Mouse (Mus musculus) left cerebral cortex, postnatal 4 days (tissue): ENCODE data around the gene 4922502D21Rik. TPM values are rescaled to one million over a fixed set of nuclear protein-coding genes. Genes with fewer than 3 reads are reported as not detected.

ENCODE experiments used
- DNase-seq: peaks from one replicate; pipeline ENCODE4 v3.0.0-alpha.2; 2022
- intact Hi-C: fragments of 180-260 bp; cut with DNase I; formaldehyde crosslinking; loops from one replicate; pipeline ENCODE4 v1.15.1; 2025
- total RNA-seq, 2 experiments: library from RNA; stranded (reverse); gene quantifications; 2 replicates each; pipeline ENCODE4 v1.2.3; 2021

4922502D21Rik gene
- total RNA-seq, 2 experiments from 2014 or later, result not detected

DNA sequence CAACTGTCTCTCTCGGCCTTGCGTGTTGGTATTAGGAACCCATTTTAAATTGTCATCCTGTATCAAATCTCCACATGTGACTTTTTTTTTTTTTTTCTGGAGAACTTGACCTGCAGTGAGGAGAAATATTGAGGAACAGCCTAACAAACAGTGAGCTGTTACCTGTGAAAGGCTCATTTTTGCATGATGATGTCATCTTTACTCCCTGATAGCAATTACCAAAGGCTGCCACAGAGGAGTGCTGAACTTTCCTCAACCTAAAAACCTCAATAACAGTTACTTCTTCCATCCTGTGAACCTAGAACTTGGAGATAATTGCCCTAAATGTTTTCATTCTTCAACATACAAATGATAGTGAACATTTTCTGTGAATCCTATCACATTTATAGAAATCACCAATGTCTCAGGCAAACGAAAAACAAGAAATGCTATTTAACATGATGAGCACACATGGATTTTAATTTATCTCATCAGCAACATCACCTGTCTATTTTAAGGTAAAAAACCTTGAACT, 16.9 kb downstream of the 4922502D21Rik start:
- intact Hi-C loops, result no loop called here
- no peak for DNase-seq

- intact Hi-C loops, result no loop called here
- no peak for DNase-seq
Measured at GRCm38 (mm10) chr6:129312499-129312898, 19.1 kb downstream of the 4922502D21Rik start.

DNA sequence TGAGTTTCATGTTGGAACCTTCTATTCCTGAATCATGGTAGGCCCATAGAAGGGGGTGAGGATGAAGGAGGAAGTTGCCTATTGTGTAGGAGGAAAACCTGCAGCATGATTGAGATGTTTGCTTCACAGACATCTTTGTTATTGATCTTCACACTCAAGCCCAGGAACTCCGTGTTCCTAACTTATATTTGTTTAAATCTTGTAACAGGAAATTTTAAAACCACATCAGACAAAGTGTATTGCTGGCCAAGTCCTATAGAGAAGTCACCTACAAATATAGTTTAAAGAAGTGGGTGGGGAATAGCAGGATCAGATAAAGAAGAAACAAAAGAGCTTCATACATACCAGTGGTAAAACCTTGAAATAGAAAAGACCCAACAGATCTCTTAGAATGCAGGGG, 27.4 kb downstream of the 4922502D21Rik start:
- intact Hi-C loops, result no loop called here
- DNase-seq, result no peak

- intact Hi-C loops, result no loop called here
- no peak for DNase-seq
Measured at GRCm38 (mm10) chr6:129288708-129289107, 42.9 kb downstream of the 4922502D21Rik start.

- DNase-seq, result no peak
- intact Hi-C loops, result no loop called here
Measured at GRCm38 (mm10) chr6:129284384-129285104, 47.1 kb downstream of the 4922502D21Rik start.

- intact Hi-C loops, result no loop called here
- no peak for DNase-seq
Measured at GRCm38 (mm10) chr6:129283271-129283670, 48.3 kb downstream of the 4922502D21Rik start.

DNA sequence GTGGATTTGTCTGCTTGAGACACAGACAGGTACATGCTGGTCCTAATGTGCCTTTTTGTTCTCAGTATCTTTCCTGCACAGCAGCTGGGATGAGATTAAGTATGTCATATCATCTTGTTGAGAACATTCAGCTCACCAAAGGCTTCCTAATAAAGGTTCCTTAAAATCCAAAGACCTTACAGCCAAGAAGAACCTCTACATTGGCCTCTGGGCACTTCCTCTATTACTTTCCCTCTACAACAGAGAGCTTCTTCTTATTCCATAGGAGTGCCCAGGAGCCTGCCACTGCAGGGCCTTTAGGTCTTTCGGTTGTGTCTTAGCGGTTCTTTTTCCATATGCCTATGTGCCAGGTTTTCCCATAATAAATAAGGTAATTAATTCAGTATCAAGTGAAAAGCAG, 55.1 kb downstream of the 4922502D21Rik start:
- DNase-seq, result no peak
- intact Hi-C loops, result no loop called here

DNA sequence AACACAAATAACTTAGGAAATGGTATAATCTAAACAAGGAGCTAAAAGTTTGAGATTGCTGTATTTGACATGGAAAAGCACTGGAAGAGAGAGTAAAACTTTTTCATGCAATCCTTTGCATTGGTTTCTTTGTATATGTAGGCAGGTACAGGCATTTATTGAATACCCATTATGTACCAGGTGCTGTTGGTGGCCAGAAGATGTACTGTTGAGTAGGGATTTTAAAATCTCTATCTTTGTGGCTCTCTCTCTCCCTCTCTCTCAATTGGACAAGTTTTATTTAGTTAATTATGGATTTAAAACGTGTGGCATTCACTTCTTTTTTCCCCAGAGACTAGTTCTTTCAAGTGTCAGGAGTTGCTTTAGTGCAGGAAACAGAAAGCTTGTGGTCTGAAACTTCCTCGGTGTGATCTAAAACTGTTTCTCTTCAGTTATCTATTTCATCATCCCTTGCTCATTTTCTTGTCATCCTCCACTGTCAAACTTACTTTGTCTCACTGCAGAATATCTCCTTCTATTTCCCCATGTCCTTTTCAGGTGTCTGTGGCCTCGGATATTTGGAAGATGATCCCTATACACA, 55.9 kb downstream of the 4922502D21Rik start:
- DNase-seq, result no peak
- intact Hi-C loops, result no loop called here

DNA sequence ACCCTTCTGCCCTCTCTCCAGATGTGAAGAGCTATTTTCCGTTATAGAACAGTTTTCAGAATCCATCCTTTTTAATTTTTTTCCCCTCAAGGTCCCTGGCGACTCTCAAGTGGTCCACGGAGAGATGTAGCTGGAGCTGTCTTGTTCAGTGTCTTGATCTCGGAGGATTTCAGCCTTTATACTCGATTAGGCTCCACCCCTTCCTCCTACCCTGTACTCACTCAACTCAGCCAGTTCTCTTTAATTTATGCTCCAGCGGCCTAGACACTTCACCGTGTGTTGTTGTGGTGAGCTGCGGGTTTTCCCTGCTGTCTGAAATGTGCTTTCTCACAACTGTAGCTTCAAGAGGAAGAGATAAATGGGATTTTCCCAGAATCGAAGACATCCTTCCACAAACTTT, 56.4 kb downstream of the 4922502D21Rik start, which contains the start of gene Cd69:
Gene Cd69 (minus strand): TSS at position 217 of the 400 bp plus-strand sequence.
- intact Hi-C loops, result no loop called here
- DNase-seq, result no peak

- intact Hi-C loops, result no loop called here
- DNase-seq, result no peak
Measured at GRCm38 (mm10) chr6:129274476-129274875, 57.1 kb downstream of the 4922502D21Rik start.

- no peak for DNase-seq
Measured at GRCm38 (mm10) chr6:129273662-129274061, 57.9 kb downstream of the 4922502D21Rik start.

More at GRCm38 (mm10) chr6:129273662-129274061, 57.9 kb downstream of the 4922502D21Rik start:
- intact Hi-C loops, result no loop called here

Other genes with a start within 250 kb of the 4922502D21Rik start
- gene Clec2e, start 230.9 kb downstream of the 4922502D21Rik start, total RNA-seq, result not detected
- 1 to 10 TPM; 4.0 to 5.4 TPM for gene Clec2d, start 151.2 kb downstream of the 4922502D21Rik start, total RNA-seq
- not detected for gene Cd69, start 56.4 kb downstream of the 4922502D21Rik start, total RNA-seq
- under 1 TPM in 1 of 2 experiments, not detected in 1; 0.28 TPM for gene Clec12a, start 10.9 kb upstream of the 4922502D21Rik start, total RNA-seq
- gene Clec12b, start 54.1 kb upstream of the 4922502D21Rik start, total RNA-seq, result not detected
- under 1 TPM in 1 of 2 experiments, not detected in 1; 0.68 TPM for gene Clec1b, start 65.5 kb upstream of the 4922502D21Rik start, total RNA-seq
- gene Clec9a, start 77.1 kb upstream of the 4922502D21Rik start, total RNA-seq, result not detected
- 1 to 10 TPM; 1.3 to 2.1 TPM for gene Clec1a, start 120.2 kb upstream of the 4922502D21Rik start, total RNA-seq
- not detected for gene Olr1, start 175.4 kb upstream of the 4922502D21Rik start, total RNA-seq
- not detected for gene Tmem52b, start 180.8 kb upstream of the 4922502D21Rik start, total RNA-seq
- 100 to 1,000 TPM; 206 to 217 TPM for gene Gabarapl1, start 201.4 kb upstream of the 4922502D21Rik start, total RNA-seq
- not detected for gene Klre1, start 246.1 kb upstream of the 4922502D21Rik start, total RNA-seq